Mouse (Mus musculus): ENCODE results near the gene Gm7714. TPM values are rescaled to one million over a fixed set of nuclear protein-coding genes. Genes with fewer than 3 reads are reported as not detected.
"Not testable (repeated sequence)": the region's sequence is repeated elsewhere in the genome, so short reads cannot be mapped to it uniquely, and the experiment has no call there.

Gene Gm7714
- polyA plus RNA-seq (2015; fragmentation: Nextera tagmentation; extraction: Ambion mirVana) = not detected in 2 replicates

GRCm38 (mm10) chr5:88268619-88269018, at the start of gene Gm7714:
Gm7714 (plus strand) TSS chr5:88268919.
- no peak within 1 kb of the TSS for H3K4me3 ChIP-seq (ENCODE audit: low read length)
- WGBS = 74% methylated on average over 1 of the region's 1 CpGs
- no peak within 1 kb of the TSS for H3K4me2 ChIP-seq (ENCODE audit: low read length)
- H3K4me1 ChIP-seq (ENCODE audit: control insufficient read depth, insufficient read depth, low read depth, low read length) = no peaks in the 10 kb centered on the region
- H3K9ac ChIP-seq (ENCODE audit: low read depth, low read length) = no peak within 1 kb of the TSS
- H3K27me3 ChIP-seq (replicated peaks; ENCODE audit: control insufficient read depth, insufficient read depth, low read length) = no peaks in the 10 kb centered on the region
- ATAC-seq = no peak
- no peaks in the 10 kb centered on the region for H3K9me3 ChIP-seq (ENCODE audit: control insufficient read depth, low read length)
- H3K36me3 ChIP-seq (ENCODE audit: control insufficient read depth, insufficient read depth, low read length) = no peaks in the 10 kb centered on the region
- H3K27ac ChIP-seq (ENCODE audit: low read depth, low read length) = no peak within 1 kb of the TSS

GRCm38 (mm10) chr5:88256475-88256874, 12.2 kb upstream of the Gm7714 start:
- no peak for ATAC-seq
- Histone ChIP-seq H3K27ac (ENCODE audit: low read depth, low read length) (no peak overlapping the region), H3K36me3 (ENCODE audit: control insufficient read depth, insufficient read depth, low read length) (no peaks in the 10 kb centered on the region), H3K9me3 (ENCODE audit: control insufficient read depth, low read length) (no peaks in the 10 kb centered on the region), H3K4me2 (ENCODE audit: low read length) (no peak overlapping the region), H3K4me3 (ENCODE audit: low read length) (no peak overlapping the region), H3K27me3 (replicated peaks; ENCODE audit: control insufficient read depth, insufficient read depth, low read length) (no peaks in the 10 kb centered on the region), H3K4me1 (ENCODE audit: control insufficient read depth, insufficient read depth, low read depth, low read length) (no peaks in the 10 kb centered on the region), H3K9ac (ENCODE audit: low read depth, low read length) (no peak overlapping the region)
- 94% methylated on average over 1 of the region's 1 CpGs for WGBS

GRCm38 (mm10) chr5:88311307-88311706, 42.6 kb downstream of the Gm7714 start:
- not testable (repeated sequence) for H3K27me3 ChIP-seq (replicated peaks; ENCODE audit: control insufficient read depth, insufficient read depth, low read length); H3K4me1 ChIP-seq (ENCODE audit: control insufficient read depth, insufficient read depth, low read depth, low read length); H3K4me3 ChIP-seq (ENCODE audit: low read length); H3K36me3 ChIP-seq (ENCODE audit: control insufficient read depth, insufficient read depth, low read length); H3K9me3 ChIP-seq (ENCODE audit: control insufficient read depth, low read length); ATAC-seq; H3K27ac ChIP-seq (ENCODE audit: low read depth, low read length); H3K9ac ChIP-seq (ENCODE audit: low read depth, low read length); H3K4me2 ChIP-seq (ENCODE audit: low read length)
- WGBS = 62% methylated on average over 3 of the region's 3 CpGs

GRCm38 (mm10) chr5:88317012-88317411, 48.3 kb downstream of the Gm7714 start, which contains the start of gene Prol1:
Prol1 (plus strand) TSS chr5:88317312.
- Histone ChIP-seq H3K9me3 (ENCODE audit: control insufficient read depth, low read length) (no peaks in the 10 kb centered on the region), H3K27ac (ENCODE audit: low read depth, low read length) (no peak within 1 kb of the TSS), H3K4me3 (ENCODE audit: low read length) (no peak within 1 kb of the TSS), H3K4me1 (ENCODE audit: control insufficient read depth, insufficient read depth, low read depth, low read length) (no peaks in the 10 kb centered on the region), H3K36me3 (ENCODE audit: control insufficient read depth, insufficient read depth, low read length) (no peaks in the 10 kb centered on the region), H3K9ac (ENCODE audit: low read depth, low read length) (no peak within 1 kb of the TSS), H3K27me3 (replicated peaks; ENCODE audit: control insufficient read depth, insufficient read depth, low read length) (no peaks in the 10 kb centered on the region), H3K4me2 (ENCODE audit: low read length) (no peak within 1 kb of the TSS)
- WGBS = 87% methylated on average over 1 of the region's 1 CpGs
- ATAC-seq = no peak

Other genes with a start within 250 kb of the Gm7714 start
- not detected in 2 replicates for gene Smr2, start 182.4 kb upstream of the Gm7714 start, polyA plus RNA-seq (2015; fragmentation: Nextera tagmentation; extraction: Ambion mirVana)
- gene Gm11116, start 157.4 kb upstream of the Gm7714 start, polyA plus RNA-seq (2015; fragmentation: Nextera tagmentation; extraction: Ambion mirVana) = not detected in 2 replicates
- gene Gm11115, start 114.8 kb upstream of the Gm7714 start, polyA plus RNA-seq (2015; fragmentation: Nextera tagmentation; extraction: Ambion mirVana) = not detected in 2 replicates
- gene Prol1, start 48.4 kb downstream of the Gm7714 start, polyA plus RNA-seq (2015; fragmentation: Nextera tagmentation; extraction: Ambion mirVana) = not detected in 2 replicates
- gene Amtn, start 107.2 kb downstream of the Gm7714 start, polyA plus RNA-seq (2015; fragmentation: Nextera tagmentation; extraction: Ambion mirVana) = not detected in 2 replicates
- gene Ambn, start 187.1 kb downstream of the Gm7714 start, polyA plus RNA-seq (2015; fragmentation: Nextera tagmentation; extraction: Ambion mirVana) = not detected in 2 replicates
- not detected in 2 replicates for gene Enam, start 219.1 kb downstream of the Gm7714 start, polyA plus RNA-seq (2015; fragmentation: Nextera tagmentation; extraction: Ambion mirVana)